Mouse (Mus musculus) MEL (cell line): Measurements from ENCODE around the gene Abhd17a. TPM values are rescaled to one million over a fixed set of nuclear protein-coding genes. Genes with fewer than 3 reads are reported as not detected.

Source experiments
- DNase-seq: peaks from one replicate; pipeline ENCODE4 v3.0.0; 2011; ENCODE audit warnings: low read depth, low spot score
- H3K27ac ChIP-seq: 2 replicates; pipeline ENCODE4 v1.5.1; 2012; ENCODE audit warnings: low read depth, mild to moderate bottlenecking, control low read depth, low read length, moderate library complexity; ENCODE audit not compliant: control insufficient read depth
- H3K27me3 ChIP-seq, 2 experiments: fragments of 150-350 bp in 1 of 2; sonication (generic) in 1 of 2; 2 replicates each; pipeline ENCODE4 v1.6.1; 2012; ENCODE audit warnings: low read length in 2 of 2, mild to moderate bottlenecking in 2 of 2, improper control_type of control experiment in 1 of 2, moderate library complexity in 1 of 2; ENCODE audit not compliant: insufficient read depth in 2 of 2, control insufficient read depth in 1 of 2
- H3K36me3 ChIP-seq, 2 experiments: 2 replicates each; pipeline ENCODE4 v1.6.1; 2012 to 2014; ENCODE audit warnings: low read length in 2 of 2, improper control_type of control experiment in 1 of 2, inconsistent platforms in 1 of 2, mild to moderate bottlenecking in 1 of 2; ENCODE audit not compliant: insufficient read depth in 2 of 2, control insufficient read depth in 1 of 2
- H3K4me1 ChIP-seq, 2 experiments: fragments of 150-350 bp in 1 of 2; sonication (generic) in 1 of 2; 2 replicates each; pipeline ENCODE4 v1.6.1; 2012; ENCODE audit warnings: low read length in 2 of 2, improper control_type of control experiment in 1 of 2, mild to moderate bottlenecking in 1 of 2; ENCODE audit not compliant: insufficient read depth in 2 of 2, control insufficient read depth in 1 of 2
- H3K4me3 ChIP-seq, 2 experiments: fragments of 150-350 bp in 1 of 2; sonication (generic) in 1 of 2; 2 replicates each; pipeline ENCODE4 v1.5.1; 2012; ENCODE audit warnings: low read depth in 2 of 2, low read length in 2 of 2, mild to moderate bottlenecking in 2 of 2, moderate library complexity in 2 of 2, control low read depth in 1 of 2, improper control_type of control experiment in 1 of 2; ENCODE audit not compliant: control insufficient read depth in 1 of 2, insufficient read depth in 1 of 2
- H3K79me2 ChIP-seq: 2 replicates; pipeline ENCODE4 v1.6.1; 2012; ENCODE audit warnings: mild to moderate bottlenecking, low read length, moderate library complexity; ENCODE audit not compliant: control insufficient read depth, poor library complexity, insufficient read depth
- H3K9ac ChIP-seq: 2 replicates; pipeline ENCODE4 v1.6.1; 2012; ENCODE audit warnings: low read depth, mild to moderate bottlenecking, control low read depth, low read length, moderate library complexity; ENCODE audit not compliant: control insufficient read depth, poor library complexity, severe bottlenecking
- H3K9me3 ChIP-seq: fragments of 150-350 bp; sonication (generic); replicated peaks from 2 replicates; pipeline ENCODE4 v1.6.1; 2012; ENCODE audit warnings: mild to moderate bottlenecking, low read length, improper control_type of control experiment, moderate library complexity; ENCODE audit not compliant: insufficient read depth
- BHLHE40 ChIP-seq: IDR thresholded peaks from 2 replicates; pipeline ENCODE4 v1.6.1; 2012; ENCODE audit warnings: low read depth, mild to moderate bottlenecking, inconsistent platforms, low read length, improper control_type of control experiment, borderline replicate concordance
- CHD1 ChIP-seq: IDR thresholded peaks from 2 replicates; pipeline ENCODE4 v1.6.1; 2012; ENCODE audit warnings: low read depth, mild to moderate bottlenecking, inconsistent platforms, low read length, improper control_type of control experiment
- CTCF ChIP-seq, 3 experiments: IDR thresholded peaks in 2 of 3; conservative IDR thresholded peaks in 1 of 3; 2 replicates each; pipeline ENCODE4 v1.5.1; 2011 to 2012; ENCODE audit warnings: low read length in 3 of 3, low read depth in 2 of 3, mild to moderate bottlenecking in 2 of 3, improper control_type of control experiment in 1 of 3, inconsistent platforms in 1 of 3, mixed read lengths in 1 of 3, moderate library complexity in 1 of 3; ENCODE audit not compliant: control insufficient read depth in 1 of 3, insufficient read depth in 1 of 3, poor library complexity in 1 of 3, severe bottlenecking in 1 of 3
- EP300 ChIP-seq, 2 experiments: IDR thresholded peaks; 2 replicates each; pipeline ENCODE4 v1.6.1; 2011; ENCODE audit warnings: improper control_type of control experiment in 2 of 2, low read length in 2 of 2, low read depth in 1 of 2, mild to moderate bottlenecking in 1 of 2
- GABPA ChIP-seq: IDR thresholded peaks from 2 replicates; pipeline ENCODE4 v1.6.1; 2012; ENCODE audit warnings: low read depth, mild to moderate bottlenecking, inconsistent platforms, low read length, improper control_type of control experiment, moderate library complexity
- GATA1 ChIP-seq: IDR thresholded peaks from 2 replicates; pipeline ENCODE4 v1.6.1; 2011; ENCODE audit warnings: low read depth, low read length, improper control_type of control experiment
- HCFC1 ChIP-seq: IDR thresholded peaks from 2 replicates; pipeline ENCODE4 v1.6.1; 2012; ENCODE audit warnings: low read depth, mild to moderate bottlenecking, inconsistent platforms, low read length, improper control_type of control experiment, moderate library complexity
- KAT2A ChIP-seq: conservative IDR thresholded peaks from 2 replicates; pipeline ENCODE4 v1.6.1; 2012; ENCODE audit warnings: low read depth, low read length, improper control_type of control experiment, inconsistent platforms
- MAZ ChIP-seq: IDR thresholded peaks from 2 replicates; pipeline ENCODE4 v1.6.1; 2012; ENCODE audit warnings: low read depth, mild to moderate bottlenecking, inconsistent platforms, low read length, improper control_type of control experiment
- MXI1 ChIP-seq: IDR thresholded peaks from 2 replicates; pipeline ENCODE4 v1.6.1; 2011; ENCODE audit warnings: mild to moderate bottlenecking, low read depth, low read length, improper control_type of control experiment
- MYB ChIP-seq: IDR thresholded peaks from 2 replicates; pipeline ENCODE4 v1.6.1; 2011; ENCODE audit warnings: mild to moderate bottlenecking, low read depth, low read length, improper control_type of control experiment
- MYC ChIP-seq: IDR thresholded peaks from 2 replicates; pipeline ENCODE4 v1.6.1; 2011; ENCODE audit warnings: low read depth, mild to moderate bottlenecking, low read length, improper control_type of control experiment, moderate library complexity
- POLR2A ChIP-seq, 2 experiments: IDR thresholded peaks; 2 replicates each; pipeline ENCODE4 v1.6.1; 2011 to 2012; ENCODE audit warnings: low read length in 2 of 2, mild to moderate bottlenecking in 2 of 2, control low read depth in 1 of 2, improper control_type of control experiment in 1 of 2, low read depth in 1 of 2, moderate library complexity in 1 of 2; ENCODE audit not compliant: control insufficient read depth in 1 of 2, insufficient read depth in 1 of 2, poor library complexity in 1 of 2
- POLR2AphosphoS2 ChIP-seq: IDR thresholded peaks from 2 replicates; pipeline ENCODE4 v1.6.1; 2011; ENCODE audit warnings: low read length, improper control_type of control experiment
- RAD21 ChIP-seq: IDR thresholded peaks from 2 replicates; pipeline ENCODE4 v1.6.1; 2011; ENCODE audit warnings: mild to moderate bottlenecking, low read depth, low read length, improper control_type of control experiment
- RCOR1 ChIP-seq: IDR thresholded peaks from 2 replicates; pipeline ENCODE4 v1.6.1; 2012; ENCODE audit warnings: low read depth, mild to moderate bottlenecking, inconsistent platforms, low read length, improper control_type of control experiment
- SIN3A ChIP-seq: IDR thresholded peaks from 2 replicates; pipeline ENCODE4 v1.6.1; 2012; ENCODE audit warnings: low read length, improper control_type of control experiment, inconsistent platforms
- SMC3 ChIP-seq: IDR thresholded peaks from 2 replicates; pipeline ENCODE4 v1.6.1; 2011; ENCODE audit warnings: low read depth, low read length, improper control_type of control experiment
- TAL1 ChIP-seq: IDR thresholded peaks from 2 replicates; pipeline ENCODE4 v1.6.1; 2012; ENCODE audit warnings: mild to moderate bottlenecking, inconsistent platforms, low read length, moderate library complexity, mixed read lengths
- TBP ChIP-seq: IDR thresholded peaks from 2 replicates; pipeline ENCODE4 v1.8.0; 2011; ENCODE audit warnings: low read depth, low read length, improper control_type of control experiment
- TCF12 ChIP-seq: IDR thresholded peaks from 2 replicates; pipeline ENCODE4 v1.6.1; 2014; ENCODE audit warnings: low read depth, mild to moderate bottlenecking, inconsistent platforms, low read length, improper control_type of control experiment, moderate library complexity
- UBTF ChIP-seq: IDR thresholded peaks from 2 replicates; pipeline ENCODE4 v1.6.1; 2012; ENCODE audit warnings: low read depth, mild to moderate bottlenecking, inconsistent platforms, low read length, improper control_type of control experiment, moderate library complexity, borderline replicate concordance; ENCODE audit not compliant: insufficient read depth
- ZC3H11A ChIP-seq: IDR thresholded peaks from 2 replicates; pipeline ENCODE4 v1.6.1; 2012; ENCODE audit warnings: low read depth, mild to moderate bottlenecking, inconsistent platforms, low read length, improper control_type of control experiment
- ZKSCAN1 ChIP-seq: IDR thresholded peaks from 2 replicates; pipeline ENCODE4 v1.6.1; 2012; ENCODE audit warnings: low read depth, mild to moderate bottlenecking, inconsistent platforms, low read length, improper control_type of control experiment, moderate library complexity
- ZMIZ1 ChIP-seq: IDR thresholded peaks from 2 replicates; pipeline ENCODE4 v1.6.1; 2012; ENCODE audit warnings: low read depth, mild to moderate bottlenecking, inconsistent platforms, low read length, improper control_type of control experiment, moderate library complexity
- polyA plus RNA-seq, 2 experiments: library from polyadenylated mRNA; stranded (reverse) in 1 of 2; unstranded in 1 of 2; fragments of >175 nt in 1 of 2; fragments of >200 nt in 1 of 2; gene quantifications; 2 replicates each; pipeline versions ENCODE4 v1.2.1 to v1.2.4; 2012; ENCODE audit warnings: low replicate concordance in 2 of 2, low read depth in 1 of 2; ENCODE audit not compliant: insufficient read length in 2 of 2, insufficient read depth in 1 of 2, missing spikeins in 1 of 2
- total RNA-seq: library from RNA; depleted of rRNA; stranded (reverse); fragments of 300-350 nt; gene quantifications from 2 replicates; pipeline ENCODE4 v1.2.3, GENCODE M21; 2012

Abhd17a gene
- total and polyA plus RNA-seq, 3 experiments = 96.2 to 136 (median 98.5) TPM

GRCm38 (mm10) chr10:80548428-80549006 is 41.6 kb downstream of the Abhd17a start:
- H3K79me2 ChIP-seq = peaks cover 9% of the 10 kb centered on the region
- DNase-seq = peak; percentile 46
- TF ChIP-seq EP300 (IDR thresholded peaks at IDR 0.05; ENCODE audit: low read depth in 1 of 2, low read length in 2 of 2) (no peak), SIN3A (no peak), MAZ (no peak), MYC (no peak), MYB (no peak), KAT2A (no peak), CTCF (IDR thresholded peaks at IDR 0.05 in 2 of 3, conservative IDR thresholded peaks at IDR 0.05 in 1 of 3; ENCODE audit: control insufficient read depth in 1 of 3, insufficient read depth in 1 of 3, low read depth in 2 of 3, low read length in 3 of 3, poor library complexity in 1 of 3, severe bottlenecking in 1 of 3) (peak; percentile 69 to 86 (median 73)), GATA1 (no peak), MXI1 (no peak), SMC3 (peak; percentile 48), TBP (no peak), BHLHE40 (no peak), ZKSCAN1 (no peak), UBTF (no peak), POLR2A (IDR thresholded peaks at IDR 0.05; ENCODE audit: control insufficient read depth in 1 of 2, insufficient read depth in 1 of 2, low read depth in 1 of 2, low read length in 2 of 2, poor library complexity in 1 of 2) (no peak), HCFC1 (no peak)
- H3K9me3 ChIP-seq = no peaks in the 10 kb centered on the region
- no peak overlapping the region for H3K9ac ChIP-seq
- no peaks in the 10 kb centered on the region for H3K27me3 ChIP-seq
- no peaks in the 10 kb centered on the region; a peak in 1 of 4 replicates for H3K36me3 ChIP-seq
- H3K27ac ChIP-seq = no peak overlapping the region
- no peak overlapping the region for H3K4me3 ChIP-seq
- H3K4me1 ChIP-seq = peaks cover 0 to 6% of the 10 kb centered on the region in 2 experiments; a peak in 2 of 4 replicates

DNA sequence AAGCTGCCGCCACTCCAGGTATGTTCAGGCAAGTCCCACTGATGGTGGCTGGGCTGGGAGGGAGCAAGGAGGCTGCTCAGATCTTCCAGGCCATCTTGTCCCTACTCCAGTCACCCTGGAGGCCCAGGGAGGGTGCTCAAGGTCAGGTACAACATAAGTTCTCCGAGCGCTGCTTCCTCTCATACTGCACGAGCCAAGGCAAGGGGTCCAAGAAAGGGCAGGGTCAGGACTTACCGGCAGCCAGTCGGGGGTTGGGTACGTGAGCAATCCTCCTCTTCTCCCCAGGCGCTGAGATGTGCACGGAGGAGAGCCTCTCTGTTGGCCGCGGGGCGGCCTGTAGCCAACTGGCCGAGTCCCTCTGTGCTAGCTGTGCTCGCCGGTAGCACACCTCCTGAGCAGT is 42.6 kb downstream of the Abhd17a start:
- Histone ChIP-seq H3K4me1 (no peaks in the 10 kb centered on the region), H3K36me3 (no peaks in the 10 kb centered on the region; a peak in 1 of 4 replicates), H3K27ac (no peak overlapping the region)
- TF ChIP-seq RCOR1 = no peak
- TF ChIP-seq CHD1 = no peak
- no peak for TF ChIP-seq ZMIZ1
- no peak for TF ChIP-seq GABPA
- TF ChIP-seq ZKSCAN1 = no peak
- TF ChIP-seq MYB = no peak
- no peak for TF ChIP-seq UBTF
- TF ChIP-seq TAL1 = no peak
- no peak for TF ChIP-seq ZC3H11A
- TF ChIP-seq RAD21 = no peak
- TF ChIP-seq TCF12 = no peak
- TF ChIP-seq POLR2AphosphoS2 = no peak
- TF ChIP-seq CTCF (IDR thresholded peaks at IDR 0.05 in 2 of 3, conservative IDR thresholded peaks at IDR 0.05 in 1 of 3; ENCODE audit: control insufficient read depth in 1 of 3, insufficient read depth in 1 of 3, low read depth in 2 of 3, low read length in 3 of 3, poor library complexity in 1 of 3, severe bottlenecking in 1 of 3) = no peak
- TF ChIP-seq, all 39 proteins: peak for 0
- no peak for DNase-seq
- H3K9me3 ChIP-seq = no peaks in the 10 kb centered on the region
- no peak overlapping the region for H3K9ac ChIP-seq
- peaks cover 4% of the 10 kb centered on the region; the same call in 1 of the 2 replicates for H3K79me2 ChIP-seq
- H3K4me3 ChIP-seq = no peak overlapping the region
- no peaks in the 10 kb centered on the region for H3K27me3 ChIP-seq
